Mouse (Mus musculus): ENCODE results near the gene Negr1.

The Negr1 gene

GRCm38 (mm10) chr3:156690059-156690605 lies 128.5 kb downstream of the Negr1 start:
- no peak for DNase-seq (ENCODE audit: low read depth)

GRCm38 (mm10) chr3:156698687-156699086 lies 137.1 kb downstream of the Negr1 start:
- no peak for DNase-seq (ENCODE audit: low read depth)

- DNase-seq (ENCODE audit: low read depth), result no peak
Measured at GRCm38 (mm10) chr3:156703241-156703640, 141.6 kb downstream of the Negr1 start.

GRCm38 (mm10) chr3:156710240-156710639 lies 148.6 kb downstream of the Negr1 start:
- no peak for DNase-seq (ENCODE audit: low read depth)

GRCm38 (mm10) chr3:156710693-156711092 lies 149.1 kb downstream of the Negr1 start:
- no peak for DNase-seq (ENCODE audit: low read depth)

- DNase-seq (ENCODE audit: low read depth), result no peak
Measured at GRCm38 (mm10) chr3:156736335-156736734, 174.7 kb downstream of the Negr1 start.

GRCm38 (mm10) chr3:156739529-156739928 lies 177.9 kb downstream of the Negr1 start:
- no peak for DNase-seq (ENCODE audit: low read depth)

GRCm38 (mm10) chr3:156743266-156743665 lies 181.7 kb downstream of the Negr1 start:
- DNase-seq (ENCODE audit: low read depth), result no peak

- no peak for DNase-seq (ENCODE audit: low read depth)
Measured at GRCm38 (mm10) chr3:156745218-156745770, 183.7 kb downstream of the Negr1 start.

GRCm38 (mm10) chr3:156747456-156747855 lies 185.9 kb downstream of the Negr1 start:
- no peak for DNase-seq (ENCODE audit: low read depth)

GRCm38 (mm10) chr3:156753780-156754373 lies 192.3 kb downstream of the Negr1 start:
- DNase-seq (ENCODE audit: low read depth), result no peak

- DNase-seq (ENCODE audit: low read depth), result no peak
Measured at GRCm38 (mm10) chr3:156754790-156755530, 193.4 kb downstream of the Negr1 start.

GRCm38 (mm10) chr3:156765015-156765414 lies 203.4 kb downstream of the Negr1 start:
- DNase-seq (ENCODE audit: low read depth), result no peak

GRCm38 (mm10) chr3:156766171-156766845 lies 204.7 kb downstream of the Negr1 start:
- no peak for DNase-seq (ENCODE audit: low read depth)

GRCm38 (mm10) chr3:156771626-156772025 lies 210.0 kb downstream of the Negr1 start:
- no peak for DNase-seq (ENCODE audit: low read depth)

GRCm38 (mm10) chr3:156772057-156772456 lies 210.5 kb downstream of the Negr1 start:
- no peak for DNase-seq (ENCODE audit: low read depth)

- no peak for DNase-seq (ENCODE audit: low read depth)
Measured at GRCm38 (mm10) chr3:156784309-156784852, 222.8 kb downstream of the Negr1 start.

GRCm38 (mm10) chr3:156786355-156786754 lies 224.8 kb downstream of the Negr1 start:
- DNase-seq (ENCODE audit: low read depth), result no peak

GRCm38 (mm10) chr3:156791234-156791633 lies 229.6 kb downstream of the Negr1 start:
- DNase-seq (ENCODE audit: low read depth), result no peak

GRCm38 (mm10) chr3:156792743-156793142 lies 231.1 kb downstream of the Negr1 start:
- DNase-seq (ENCODE audit: low read depth), result no peak

GRCm38 (mm10) chr3:156794091-156794490 lies 232.5 kb downstream of the Negr1 start:
- DNase-seq (ENCODE audit: low read depth), result no peak

- DNase-seq (ENCODE audit: low read depth), result no peak
Measured at GRCm38 (mm10) chr3:156794610-156795009, 233.0 kb downstream of the Negr1 start.

Data from c-Kit-positive CD71-negative TER-119-negative erythroid progenitor cells, embryonic 14.5 days (primary cell).